Mouse (Mus musculus) kidney, embryonic 14.5 days (tissue): ENCODE results near the gene Tmem236. TPM values are rescaled to one million over a fixed set of nuclear protein-coding genes. Genes with fewer than 3 reads are reported as not detected.
"Not testable (repeated sequence)": the region's sequence is repeated elsewhere in the genome, so short reads cannot be mapped to it uniquely, and the experiment has no call there.

Experiments
- ATAC-seq: fragments of 200-750 bp; cut with Nextera tagmentation; 2 replicates; pipeline ENCODE4 v1.8.0; 2017; ENCODE audit warnings: moderate number of reproducible peaks, mild to moderate bottlenecking, moderate TSS enrichment, moderate library complexity; ENCODE audit not compliant: low FRiP score, low TSS enrichment
- H3K27ac ChIP-seq: fragments of 300-500 bp; sonication (generic); 2 replicates; pipeline ENCODE4 v1.5.1; 2014; ENCODE audit warnings: low read depth, mild to moderate bottlenecking, low read length, moderate library complexity, mixed read lengths
- H3K27me3 ChIP-seq: fragments of 300-500 bp; sonication (generic); 2 replicates; pipeline ENCODE4 v1.6.1; 2014; ENCODE audit warnings: mild to moderate bottlenecking, low read length; ENCODE audit not compliant: control insufficient read depth, insufficient read depth
- H3K36me3 ChIP-seq: fragments of 300-500 bp; sonication (generic); 2 replicates; pipeline ENCODE4 v1.6.1; 2014; ENCODE audit warnings: low read length, mixed read lengths; ENCODE audit not compliant: control insufficient read depth, insufficient read depth
- H3K4me1 ChIP-seq: fragments of 300-500 bp; sonication (generic); 2 replicates; pipeline ENCODE4 v1.6.1; 2014; ENCODE audit warnings: low read length, mixed read lengths; ENCODE audit not compliant: control insufficient read depth, insufficient read depth
- H3K4me2 ChIP-seq: fragments of 300-500 bp; sonication (generic); replicated peaks from 2 replicates; pipeline ENCODE4 v1.6.1; 2014; ENCODE audit warnings: low read depth, mild to moderate bottlenecking, low read length
- H3K4me3 ChIP-seq: fragments of 300-500 bp; sonication (generic); 2 replicates; pipeline ENCODE4 v1.5.1; 2014; ENCODE audit warnings: mild to moderate bottlenecking, low read length
- H3K9ac ChIP-seq: fragments of 300-500 bp; sonication (generic); 2 replicates; pipeline ENCODE4 v1.6.1; 2014; ENCODE audit warnings: low read depth, mild to moderate bottlenecking, low read length, moderate library complexity
- H3K9me3 ChIP-seq: fragments of 300-500 bp; sonication (generic); 2 replicates; pipeline ENCODE4 v1.6.1; 2016; ENCODE audit warnings: low read length; ENCODE audit not compliant: control insufficient read depth
- WGBS: fragments of 180-500 bp; shearing (Covaris S2); extraction: QIAGEN DNeasy Blood & Tissue Kit; methylation state at CpG from one replicate; pipeline ENCODE4 v1.1.7; 2014; 5-methylcytosine and 5-hydroxymethylcytosine counted together
- polyA plus RNA-seq: library from polyadenylated mRNA; unstranded; fragments of >200 nt; fragmentation: Nextera tagmentation; extraction: Ambion mirVana; gene quantifications from 2 replicates; pipeline ENCODE4 v1.2.1, GENCODE M21; 2014

The Tmem236 gene
- polyA plus RNA-seq, 1 experiment from 2014 or later = 0.11 TPM

GRCm38 (mm10) chr2:14176460-14177193 is 2.3 kb downstream of the Tmem236 start:
- no peak overlapping the region for H3K9ac ChIP-seq
- 77% methylated on average over 2 of the region's 2 CpGs for WGBS
- H3K9me3 ChIP-seq = no peaks in the 10 kb centered on the region
- H3K4me2 ChIP-seq = no peak overlapping the region
- no peak for ATAC-seq
- no peaks in the 10 kb centered on the region for H3K36me3 ChIP-seq
- no peak overlapping the region for H3K27ac ChIP-seq
- H3K27me3 ChIP-seq = no peaks in the 10 kb centered on the region
- no peak overlapping the region for H3K4me3 ChIP-seq
- no peaks in the 10 kb centered on the region for H3K4me1 ChIP-seq

GRCm38 (mm10) chr2:14184375-14184774 is 10.1 kb downstream of the Tmem236 start:
- Histone ChIP-seq H3K9me3 (no peaks in the 10 kb centered on the region), H3K4me1 (no peaks in the 10 kb centered on the region), H3K27me3 (no peaks in the 10 kb centered on the region), H3K36me3 (no peaks in the 10 kb centered on the region), H3K9ac (no peak overlapping the region), H3K4me3 (no peak overlapping the region), H3K27ac (no peak overlapping the region), H3K4me2 (no peak overlapping the region)
- no peak for ATAC-seq

GRCm38 (mm10) chr2:14190684-14191083 is 16.4 kb downstream of the Tmem236 start:
- no peak overlapping the region for H3K4me3 ChIP-seq
- no peak overlapping the region for H3K4me2 ChIP-seq
- H3K9ac ChIP-seq = no peak overlapping the region
- WGBS = 57% methylated on average over 4 of the region's 4 CpGs
- H3K27ac ChIP-seq = no peak overlapping the region
- no peaks in the 10 kb centered on the region for H3K27me3 ChIP-seq
- H3K9me3 ChIP-seq = no peaks in the 10 kb centered on the region
- no peak; the same call in 1 of the 2 replicates for ATAC-seq
- no peaks in the 10 kb centered on the region for H3K36me3 ChIP-seq
- no peaks in the 10 kb centered on the region for H3K4me1 ChIP-seq

GRCm38 (mm10) chr2:14191601-14192000 is 17.3 kb downstream of the Tmem236 start:
- 85% methylated on average over 4 of the region's 4 CpGs for WGBS
- H3K9ac ChIP-seq = no peak overlapping the region
- no peak overlapping the region for H3K4me3 ChIP-seq
- H3K4me1 ChIP-seq = no peaks in the 10 kb centered on the region
- H3K36me3 ChIP-seq = no peaks in the 10 kb centered on the region
- no peaks in the 10 kb centered on the region for H3K9me3 ChIP-seq
- no peak for ATAC-seq
- no peak overlapping the region for H3K4me2 ChIP-seq
- H3K27ac ChIP-seq = no peak overlapping the region
- H3K27me3 ChIP-seq = no peaks in the 10 kb centered on the region

DNA sequence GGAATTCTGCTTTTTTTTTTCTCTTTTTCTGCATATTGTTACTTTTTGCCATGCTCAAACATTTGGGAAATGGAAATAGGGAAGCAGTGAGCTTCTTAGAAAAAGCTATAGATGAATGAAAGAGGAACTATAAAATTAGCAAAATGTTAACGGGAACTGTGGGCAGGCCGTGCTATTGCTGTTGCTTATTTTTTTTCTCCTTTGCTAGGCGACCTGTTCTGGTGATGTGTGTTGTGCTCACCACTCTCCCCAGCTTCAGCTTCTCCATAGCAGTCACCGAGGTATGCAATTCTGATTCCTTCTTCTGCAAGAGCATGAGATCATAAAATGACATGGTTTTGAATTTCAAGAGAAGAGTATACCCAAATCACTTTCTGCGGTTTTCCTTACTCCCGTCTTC is 17.7 kb downstream of the Tmem236 start:
- Histone ChIP-seq H3K4me2 (no peak overlapping the region), H3K4me1 (no peaks in the 10 kb centered on the region), H3K27ac (no peak overlapping the region), H3K27me3 (no peaks in the 10 kb centered on the region), H3K9me3 (no peaks in the 10 kb centered on the region), H3K36me3 (no peaks in the 10 kb centered on the region), H3K9ac (no peak overlapping the region), H3K4me3 (no peak overlapping the region)
- 73% methylated on average over 6 of the region's 6 CpGs for WGBS
- no peak for ATAC-seq

GRCm38 (mm10) chr2:14198325-14198903 is 24.1 kb downstream of the Tmem236 start:
- H3K4me1 ChIP-seq, ATAC-seq: not testable (repeated sequence)

DNA sequence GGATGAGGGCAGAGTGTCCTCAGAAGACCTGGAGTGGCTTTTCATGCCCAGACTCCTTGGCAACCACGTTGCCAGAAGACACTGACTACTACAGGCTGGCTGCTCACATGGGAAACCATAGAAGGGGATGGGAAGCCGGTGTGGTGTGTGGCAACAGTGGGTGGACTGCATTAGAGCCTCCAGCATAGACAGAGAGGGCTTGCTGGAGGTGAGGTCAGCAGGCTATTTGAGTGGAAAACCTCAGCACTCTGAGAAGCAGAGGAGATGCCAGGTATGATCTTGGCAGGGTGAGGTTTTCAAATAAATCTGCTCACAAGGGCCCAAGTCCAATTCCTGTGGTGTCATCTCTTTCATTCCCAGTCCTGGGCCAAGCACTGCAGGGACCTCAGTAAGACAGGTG is 25.3 kb downstream of the Tmem236 start:
- no peaks in the 10 kb centered on the region for H3K9me3 ChIP-seq
- no peak overlapping the region for H3K9ac ChIP-seq
- H3K4me2 ChIP-seq = no peak overlapping the region
- ATAC-seq = no peak
- WGBS = 42% methylated on average over 2 of the region's 2 CpGs
- H3K27me3 ChIP-seq = no peaks in the 10 kb centered on the region
- no peaks in the 10 kb centered on the region for H3K36me3 ChIP-seq
- H3K4me3 ChIP-seq = no peak overlapping the region
- H3K4me1 ChIP-seq = no peaks in the 10 kb centered on the region
- no peak overlapping the region for H3K27ac ChIP-seq

More at GRCm38 (mm10) chr2:14198325-14198903, 24.1 kb downstream of the Tmem236 start:
- not testable (repeated sequence) for H3K4me2 ChIP-seq, H3K9me3 ChIP-seq, H3K36me3 ChIP-seq, H3K9ac ChIP-seq, H3K4me3 ChIP-seq, H3K27ac ChIP-seq, H3K27me3 ChIP-seq
- WGBS = no CpG with 5 or more reads among the region's 2 CpGs

DNA sequence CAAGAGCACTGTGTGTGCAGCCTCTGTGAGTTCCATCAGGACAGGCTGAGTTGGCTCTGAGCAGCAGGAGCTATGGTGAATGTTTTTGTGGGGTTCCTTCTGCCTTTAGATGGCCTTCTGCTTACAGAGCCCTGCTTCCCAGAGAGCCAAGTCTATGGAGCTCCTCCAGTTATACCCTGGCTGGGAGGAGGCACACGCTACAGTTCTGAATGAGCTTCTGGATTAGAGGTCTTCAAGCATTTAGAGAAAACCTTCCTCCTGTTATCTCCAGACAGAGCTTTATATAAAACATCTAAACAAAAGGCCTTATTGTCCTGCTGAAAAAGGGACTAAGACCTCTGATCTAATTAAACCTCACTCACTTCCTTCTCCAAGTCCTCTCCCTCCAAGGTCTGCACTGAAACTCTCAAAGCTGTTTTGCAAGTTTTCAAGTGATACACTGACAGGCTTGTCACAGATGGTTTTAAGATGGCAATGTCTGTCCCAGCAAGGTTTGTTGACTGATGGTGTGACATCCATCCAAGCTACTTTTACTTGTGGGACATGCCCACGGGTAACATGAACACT is 26.6 kb downstream of the Tmem236 start:
- not testable (repeated sequence) for H3K9me3 ChIP-seq, H3K27me3 ChIP-seq, H3K4me1 ChIP-seq, H3K9ac ChIP-seq, ATAC-seq, H3K4me2 ChIP-seq, H3K36me3 ChIP-seq, H3K27ac ChIP-seq, H3K4me3 ChIP-seq
- no CpG with 5 or more reads among the region's 2 CpGs for WGBS

DNA sequence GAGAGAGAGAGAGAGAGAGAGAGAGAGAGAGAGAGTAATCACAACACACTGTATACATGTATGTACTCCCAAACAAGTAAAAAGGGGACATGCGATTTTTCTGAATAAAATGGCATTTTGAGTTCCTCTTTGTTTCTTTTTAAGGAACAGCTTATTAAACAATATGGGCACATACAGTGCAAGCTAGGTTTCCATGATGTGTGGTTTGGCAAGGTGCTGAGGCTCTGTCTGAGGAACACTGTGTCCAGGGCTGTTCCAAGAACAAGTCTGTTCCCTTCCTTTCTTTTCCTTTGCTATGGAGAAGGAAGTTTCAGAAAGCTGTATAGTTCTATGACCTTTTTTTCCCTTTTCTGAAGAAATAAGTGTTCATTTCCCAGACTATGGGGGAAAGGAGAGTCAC is 30.0 kb downstream of the Tmem236 start:
- whole genome bisulfite sequencing = 87% methylated on average over 1 of the region's 1 CpGs

More for the DNA sequence above, 30.0 kb downstream of the Tmem236 start:
- Histone ChIP-seq H3K4me1 (no peaks in the 10 kb centered on the region), H3K4me3 (no peak overlapping the region), H3K4me2 (no peak overlapping the region), H3K36me3 (no peaks in the 10 kb centered on the region), H3K27ac (no peak overlapping the region), H3K27me3 (no peaks in the 10 kb centered on the region), H3K9ac (no peak overlapping the region), H3K9me3 (no peaks in the 10 kb centered on the region)
- no peak for ATAC-seq
